Mouse (Mus musculus) myocyte (in vitro differentiated cells): Measurements from ENCODE around the gene Snx5. TPM values are rescaled to one million over a fixed set of nuclear protein-coding genes. Genes with fewer than 3 reads are reported as not detected.

Experiments
- H3K27me3 ChIP-seq: one replicate; pipeline ENCODE4 v1.6.1; 2011; ENCODE audit not compliant: control insufficient read depth, insufficient read depth, insufficient read length
- H3K36me3 ChIP-seq: one replicate; pipeline ENCODE4 v1.6.1; 2011; ENCODE audit not compliant: control insufficient read depth, insufficient read depth
- H3K4me2 ChIP-seq: one replicate; pipeline ENCODE4 v1.6.1; 2011; ENCODE audit warnings: low read depth, control low read depth
- H3K4me3 ChIP-seq: one replicate; pipeline ENCODE4 v1.5.1; 2011; ENCODE audit warnings: mild to moderate bottlenecking, control low read depth, moderate library complexity
- H3K79me2 ChIP-seq: one replicate; pipeline ENCODE4 v1.6.1; 2011; ENCODE audit not compliant: control insufficient read depth, insufficient read depth
- H3ac ChIP-seq: one replicate; pipeline ENCODE4 v1.6.1; 2011; ENCODE audit not compliant: control insufficient read depth, insufficient read length
- CEBPB ChIP-seq: IDR thresholded peaks from 2 replicates; pipeline ENCODE4 v1.6.1; 2011; ENCODE audit warnings: mild to moderate bottlenecking, moderate library complexity; ENCODE audit not compliant: poor library complexity, insufficient read depth, severe bottlenecking
- E2F4 ChIP-seq: IDR thresholded peaks from one replicate; pipeline ENCODE4 v1.6.1; 2011; ENCODE audit warnings: mild to moderate bottlenecking, control low read depth, moderate library complexity; ENCODE audit not compliant: insufficient read depth
- MAX ChIP-seq: IDR thresholded peaks from one replicate; pipeline ENCODE4 v1.6.1; 2011; ENCODE audit warnings: low read depth, mild to moderate bottlenecking, control low read depth
- MYOD1 ChIP-seq, 3 experiments: IDR thresholded peaks; one replicate each; pipeline ENCODE4 v1.6.1; 2011; ENCODE audit warnings: control low read depth in 2 of 3, low read depth in 2 of 3, mild to moderate bottlenecking in 2 of 3, moderate library complexity in 1 of 3; ENCODE audit not compliant: insufficient read length in 2 of 3, control insufficient read depth in 1 of 3
- MYOG ChIP-seq, 3 experiments: IDR thresholded peaks; one replicate each; pipeline ENCODE4 v1.6.1; 2011; ENCODE audit warnings: control low read depth in 2 of 3, low read depth in 2 of 3, mild to moderate bottlenecking in 2 of 3; ENCODE audit not compliant: insufficient read length in 2 of 3, control insufficient read depth in 1 of 3, insufficient read depth in 1 of 3
- POLR2A ChIP-seq: IDR thresholded peaks from one replicate; pipeline ENCODE4 v1.6.1; 2011; ENCODE audit warnings: low read depth, mild to moderate bottlenecking, control low read depth, moderate library complexity; ENCODE audit not compliant: insufficient read length
- POLR2AphosphoS2 ChIP-seq: IDR thresholded peaks from one replicate; pipeline ENCODE4 v1.6.1; 2011; ENCODE audit warnings: low read depth, control low read depth; ENCODE audit not compliant: insufficient read length
- REST ChIP-seq: IDR thresholded peaks from one replicate; pipeline ENCODE4 v1.6.1; 2011; ENCODE audit warnings: mild to moderate bottlenecking, control low read depth, moderate library complexity; ENCODE audit not compliant: insufficient read depth, insufficient read length
- SRF ChIP-seq: IDR thresholded peaks from one replicate; pipeline ENCODE4 v1.6.1; 2011; ENCODE audit warnings: low read depth; ENCODE audit not compliant: control insufficient read depth, insufficient read length
- TCF12 ChIP-seq: IDR thresholded peaks from one replicate; pipeline ENCODE4 v1.6.1; 2011; ENCODE audit warnings: mild to moderate bottlenecking, control low read depth; ENCODE audit not compliant: poor library complexity, insufficient read depth, severe bottlenecking
- TCF3 ChIP-seq: IDR thresholded peaks from one replicate; pipeline ENCODE4 v1.6.1; 2011; ENCODE audit warnings: low read depth, control low read depth; ENCODE audit not compliant: insufficient read length
- USF1 ChIP-seq: IDR thresholded peaks from one replicate; pipeline ENCODE4 v1.6.1; 2011; ENCODE audit warnings: low read depth, mild to moderate bottlenecking, control low read depth, moderate library complexity
- polyA plus RNA-seq: library from polyadenylated mRNA; unstranded; fragments of >200 nt; fragmentation: generic; extraction: Trizol; gene quantifications from one replicate; pipeline ENCODE4 v1.2.1, GENCODE M21; 2012; ENCODE audit warnings: missing spikeins

The Snx5 gene
- 65.2 TPM for polyA plus RNA-seq

DNA sequence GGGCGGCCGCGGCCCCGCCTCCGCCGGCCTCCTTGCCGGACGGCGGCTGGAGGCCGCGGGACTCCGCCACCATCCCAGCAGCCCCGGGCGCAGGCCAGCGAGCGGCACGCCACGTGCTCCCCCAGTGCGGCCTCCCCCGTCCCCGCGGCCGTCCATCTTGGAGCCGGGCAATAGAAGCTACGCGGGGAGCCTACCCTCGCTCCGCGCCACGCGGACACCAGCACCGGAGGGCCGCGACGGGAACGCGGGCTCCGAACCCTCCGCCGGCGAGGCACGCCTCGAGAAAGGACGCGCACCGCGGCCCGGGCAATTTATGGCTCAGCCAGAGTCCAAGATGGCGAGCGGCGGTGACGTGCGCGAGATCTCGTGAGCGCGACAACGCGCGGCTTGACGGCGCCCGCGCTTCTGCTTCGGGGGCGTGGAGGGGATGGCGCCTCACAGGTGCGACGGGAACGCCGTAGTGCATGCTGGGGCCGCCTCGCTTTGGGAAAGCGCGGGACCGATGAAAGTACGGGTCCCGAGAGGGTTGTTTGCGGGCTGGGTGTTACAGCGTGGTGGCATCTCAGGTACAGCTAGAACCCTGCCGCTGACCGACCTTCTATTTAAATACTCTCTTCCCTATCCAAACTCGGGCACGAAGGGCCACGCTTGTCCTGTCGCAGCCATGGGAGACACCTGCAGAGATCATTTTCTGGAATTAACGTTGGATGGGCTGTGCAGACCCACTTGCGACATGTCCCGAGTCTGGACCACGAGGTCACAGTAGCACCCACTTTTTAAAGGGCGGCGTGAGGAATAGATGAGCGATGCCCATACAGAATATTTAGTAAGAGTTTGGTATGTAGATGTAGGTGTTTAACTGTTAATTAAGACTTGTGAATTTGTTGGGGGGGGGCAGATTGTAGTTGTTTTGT is at the start of gene Snx5, which contains the start of gene Mgme1:
Snx5 (minus strand) TSS at position 400 of the 914 bp plus-strand sequence.
Mgme1 (plus strand) TSS at position 157 of the 914 bp plus-strand sequence.
- Histone ChIP-seq H3K79me2 (peaks cover 48% of the 10 kb centered on the region), H3K36me3 (no peaks in the 10 kb centered on the region), H3K4me3 (peak within 1 kb of the TSS; percentile 85), H3ac (peak within 1 kb of the TSS; percentile 88), H3K27me3 (no peaks in the 10 kb centered on the region), H3K4me2 (peak within 1 kb of the TSS; percentile 89)
- TF ChIP-seq POLR2A (peak; percentile 93), REST (no peak), POLR2AphosphoS2 (peak; percentile 98), TCF12 (no peak), MYOD1 (IDR thresholded peaks at IDR 0.05; ENCODE audit: control insufficient read depth in 1 of 3, insufficient read length in 2 of 3, low read depth in 2 of 3) (peak in 2 of 3 experiments; percentile 68 to 85), CEBPB (no peak), TCF3 (no peak), MYOG (IDR thresholded peaks at IDR 0.05; ENCODE audit: control insufficient read depth in 1 of 3, insufficient read depth in 1 of 3, insufficient read length in 2 of 3, low read depth in 2 of 3) (peak in 2 of 3 experiments; percentile 55 to 77), MAX (peak; percentile 5), E2F4 (peak; percentile 77), SRF (no peak), USF1 (peak; percentile 31)

DNA sequence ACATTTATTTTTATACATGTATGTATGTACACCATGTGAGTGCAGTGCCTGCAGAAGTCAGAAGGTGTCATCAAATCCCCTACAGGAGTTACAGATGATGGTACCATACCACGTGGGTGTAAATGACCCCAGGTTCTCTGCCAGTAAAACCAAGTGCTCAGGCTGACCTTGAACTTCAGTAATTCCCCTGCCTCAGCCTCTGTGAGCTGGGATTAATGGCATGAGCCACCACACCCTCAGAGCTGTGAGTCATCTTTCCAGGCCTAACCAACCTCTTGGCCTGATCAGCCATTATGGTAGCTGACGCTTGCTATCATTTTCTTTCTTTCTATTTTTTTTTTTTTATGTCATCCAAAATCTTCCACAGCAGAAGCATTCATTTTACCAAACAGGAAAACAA is 40.7 kb upstream of the Snx5 start:
- Histone ChIP-seq H3K27me3 (peaks cover 3% of the 10 kb centered on the region), H3K4me2 (no peak overlapping the region), H3K36me3 (no peaks in the 10 kb centered on the region), H3K4me3 (no peak overlapping the region), H3ac (no peak overlapping the region), H3K79me2 (no peaks in the 10 kb centered on the region)
- TF ChIP-seq REST (no peak), POLR2AphosphoS2 (no peak), SRF (no peak), TCF3 (no peak), MAX (no peak), POLR2A (no peak), MYOG (IDR thresholded peaks at IDR 0.05; ENCODE audit: control insufficient read depth in 1 of 3, insufficient read depth in 1 of 3, insufficient read length in 2 of 3, low read depth in 2 of 3) (no peak), USF1 (no peak), TCF12 (no peak), MYOD1 (IDR thresholded peaks at IDR 0.05; ENCODE audit: control insufficient read depth in 1 of 3, insufficient read length in 2 of 3, low read depth in 2 of 3) (no peak), E2F4 (no peak), CEBPB (no peak)

DNA sequence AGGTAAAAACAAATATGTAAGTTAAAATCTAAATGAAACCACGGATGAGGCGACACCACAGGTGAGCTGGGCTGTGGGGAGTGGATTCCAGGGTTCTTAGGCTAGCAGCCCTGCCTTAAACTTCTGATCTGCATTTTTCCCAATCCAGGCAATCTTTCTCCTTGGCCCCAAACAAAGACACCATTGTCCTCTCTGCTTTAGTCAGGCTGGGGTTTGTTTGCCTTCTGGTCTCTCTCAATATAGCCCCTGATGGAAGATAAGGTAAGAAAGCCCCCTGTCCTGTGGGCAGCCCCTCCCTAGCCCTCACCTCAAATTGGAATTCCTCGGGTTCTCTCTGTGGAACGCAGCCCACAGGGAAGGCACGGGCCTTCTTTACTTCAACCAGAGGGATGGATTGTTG is 39.6 kb upstream of the Snx5 start:
- Histone ChIP-seq H3ac (no peak overlapping the region), H3K4me2 (no peak overlapping the region), H3K27me3 (no peaks in the 10 kb centered on the region), H3K36me3 (no peaks in the 10 kb centered on the region), H3K4me3 (no peak overlapping the region), H3K79me2 (no peaks in the 10 kb centered on the region)
- TF ChIP-seq POLR2A = no peak
- TF ChIP-seq CEBPB = no peak
- no peak for TF ChIP-seq MYOD1 (IDR thresholded peaks at IDR 0.05; ENCODE audit: control insufficient read depth in 1 of 3, insufficient read length in 2 of 3, low read depth in 2 of 3)
- no peak for TF ChIP-seq TCF3
- TF ChIP-seq MAX = no peak

DNA sequence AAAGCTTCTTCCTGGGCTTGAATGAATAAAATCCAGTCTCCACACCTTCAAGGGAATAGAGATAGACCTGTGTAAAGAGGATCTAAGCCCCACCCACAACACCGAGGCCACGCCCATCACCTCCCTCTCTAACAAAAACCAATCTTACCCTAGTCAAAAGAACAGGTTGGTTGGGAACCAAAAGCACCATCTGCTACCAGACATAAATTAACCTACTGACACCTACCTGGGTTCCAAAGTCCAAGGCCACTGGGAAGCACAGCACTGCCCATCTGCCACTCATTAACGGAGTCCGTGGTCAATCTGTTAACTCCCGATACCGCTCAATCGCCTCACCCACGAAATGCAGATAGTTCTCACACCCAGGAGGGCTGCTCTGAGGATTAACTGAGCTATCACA is 37.9 kb upstream of the Snx5 start:
- TF ChIP-seq REST (no peak), POLR2AphosphoS2 (no peak), SRF (no peak), MYOG (IDR thresholded peaks at IDR 0.05; ENCODE audit: control insufficient read depth in 1 of 3, insufficient read depth in 1 of 3, insufficient read length in 2 of 3, low read depth in 2 of 3) (no peak)
- no peaks in the 10 kb centered on the region for H3K36me3 ChIP-seq
- H3ac ChIP-seq = no peak overlapping the region
- H3K27me3 ChIP-seq = peaks cover 5% of the 10 kb centered on the region
- H3K79me2 ChIP-seq = no peaks in the 10 kb centered on the region
- no peak overlapping the region for H3K4me3 ChIP-seq
- H3K4me2 ChIP-seq = no peak overlapping the region
